Mouse (Mus musculus): ENCODE results near the gene Olfr1223.
"Not testable (repeated sequence)": the region's sequence is repeated elsewhere in the genome, so short reads cannot be mapped to it uniquely, and the experiment has no call there.

Gene Olfr1223

GRCm38 (mm10) chr2:89151460-89151859 is at the start of gene Olfr1223:
Olfr1223 (minus strand) TSS chr2:89151560.
- DNase-seq: no peak

GRCm38 (mm10) chr2:89199948-89200347 is 48.6 kb upstream of the Olfr1223 start, which contains the start of gene Olfr1226:
Olfr1226 (minus strand) TSS chr2:89200048.
- no peak for DNase-seq

DNA sequence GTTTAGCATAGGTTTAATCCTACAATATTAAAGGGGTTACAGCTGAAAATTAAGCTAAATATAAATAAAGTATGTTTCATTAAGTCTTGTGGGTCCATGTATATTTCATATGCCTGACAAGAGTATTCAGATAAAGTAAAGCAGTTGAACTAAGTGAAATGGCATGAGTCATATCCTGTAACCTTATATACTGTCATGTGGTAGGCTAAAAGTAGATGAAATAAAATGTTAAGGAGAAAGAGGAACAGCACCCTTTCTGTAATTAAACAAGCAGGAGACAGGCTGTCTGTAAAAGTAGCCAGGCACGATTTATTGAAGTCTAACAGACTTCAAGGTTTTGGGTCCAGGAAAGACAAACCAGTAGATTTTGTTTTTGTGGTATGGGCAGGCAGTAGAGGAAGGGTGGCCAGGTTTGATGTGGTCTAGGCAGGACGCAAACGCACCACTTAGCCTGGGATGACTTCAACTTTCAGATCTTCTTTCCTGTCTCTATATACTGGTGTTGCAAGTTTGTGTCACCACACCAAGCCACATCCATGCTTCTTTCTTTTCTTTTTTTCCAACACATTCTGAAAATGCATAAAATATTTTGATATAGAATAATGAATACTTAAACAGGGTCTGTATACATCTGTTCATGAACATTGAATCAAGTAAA is 45.1 kb upstream of the Olfr1223 start:
- no peak for DNase-seq

DNA sequence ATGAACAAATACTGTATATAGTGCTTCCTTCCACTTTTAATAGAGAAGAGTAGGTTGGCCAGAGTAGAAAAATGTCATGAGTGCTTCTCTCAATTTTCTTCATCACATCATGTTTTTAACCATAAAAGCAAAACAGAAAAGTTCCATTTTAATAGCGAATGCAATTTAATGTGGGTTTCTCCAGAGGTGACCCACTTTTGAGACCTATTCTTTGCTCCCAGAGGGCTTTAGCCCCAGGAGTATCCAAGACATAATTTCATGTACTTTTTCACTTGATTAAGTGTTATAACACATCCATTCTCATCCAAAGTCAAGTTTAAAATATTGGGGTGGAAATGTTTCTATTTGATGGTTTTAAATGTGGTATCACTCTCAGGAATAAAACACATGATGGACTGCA is 23.2 kb upstream of the Olfr1223 start, which contains the start of gene Olfr1225:
Gene Olfr1225, minus strand, starts transcription at position 101 of the 400 bp plus-strand sequence.
- DNase-seq: no peak

GRCm38 (mm10) chr2:89164711-89165110 is 13.4 kb upstream of the Olfr1223 start:
- not testable (repeated sequence) for DNase-seq

- not testable (repeated sequence) for DNase-seq
These were observed 12.6 kb upstream of the Olfr1223 start, which contains the start of gene Olfr1224-ps1 for GRCm38 (mm10) chr2:89163991-89164390. Olfr1224-ps1 (minus strand) TSS chr2:89164091.

GRCm38 (mm10) chr2:89132954-89133353 is 18.4 kb downstream of the Olfr1223 start, which contains the start of gene Olfr1222:
Olfr1222 (minus strand) TSS chr2:89133054.
- no peak for DNase-seq

GRCm38 (mm10) chr2:89117183-89117582 is 34.2 kb downstream of the Olfr1223 start, which contains the start of gene Olfr1221:
Olfr1221 (minus strand) TSS chr2:89117283.
- DNase-seq: no peak

DNA sequence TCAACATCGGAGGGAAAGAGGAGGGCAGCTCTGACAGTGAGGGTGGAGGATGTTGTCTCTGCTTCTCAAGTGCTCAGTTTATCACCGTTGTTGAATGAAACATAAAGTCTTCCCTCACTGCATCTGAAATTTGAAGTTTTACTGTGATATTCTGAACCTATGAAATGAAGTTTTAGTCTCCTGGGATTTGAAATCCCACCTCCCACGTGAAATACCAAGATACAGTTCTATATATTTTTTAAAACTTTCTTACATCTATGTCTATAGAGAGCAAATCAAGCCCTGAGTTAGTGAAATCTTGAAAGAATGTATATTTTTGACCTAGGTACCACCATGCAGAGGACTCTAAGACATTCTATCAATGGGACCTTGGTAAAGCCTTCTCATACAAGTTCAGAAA is 44.6 kb downstream of the Olfr1223 start, which contains the start of gene Olfr1220:
Gene Olfr1220, minus strand, starts transcription at position 101 of the 400 bp plus-strand sequence.
- DNase-seq: no peak

DNA sequence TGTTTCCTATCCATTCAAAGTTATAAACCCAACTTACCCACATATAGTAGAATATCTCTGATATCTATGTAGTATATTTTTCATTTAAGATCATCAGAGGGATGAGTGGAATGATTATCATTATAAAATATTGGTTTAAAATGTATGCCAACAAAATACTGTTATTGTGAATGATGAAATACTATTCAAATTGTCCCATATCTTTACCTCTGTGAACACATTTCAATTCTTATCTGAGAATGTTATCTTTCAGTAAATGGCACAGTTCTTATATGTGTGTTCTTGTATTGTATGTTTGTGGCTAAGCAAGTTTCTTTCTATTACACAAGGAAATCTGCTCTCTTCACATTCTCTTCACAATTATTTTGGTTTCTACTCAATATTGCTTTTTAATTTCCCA is 45.7 kb downstream of the Olfr1223 start:
- DNase-seq: no peak

GRCm38 (mm10) chr2:89093848-89094247 is 57.5 kb downstream of the Olfr1223 start:
- DNase-seq: no peak

All from layer of hippocampus, adult 9-11 months (tissue).